Mouse (Mus musculus) brain, embryonic 14.5 days (tissue): ENCODE measurements at regions not wholly inside any gene's neighbourhood (a gene's known extent, or its start where the extent isn't known, plus 50 kb on each side); places are given as distances from the start of the nearest gene placed in this dataset.

Source experiments
- DNase-seq: peaks from one replicate; pipeline ENCODE4 v3.0.0-alpha.2; 2011; ENCODE audit warnings: low read depth
- CTCF ChIP-seq: fragments of 200-500 bp; IDR thresholded peaks from 2 replicates; pipeline ENCODE4 v1.5.1; 2012; ENCODE audit warnings: inconsistent platforms, mild to moderate bottlenecking, moderate library complexity, borderline replicate concordance; ENCODE audit not compliant: insufficient read depth, insufficient read length; ENCODE audit errors: extremely low read depth
- POLR2A ChIP-seq: fragments of 200-500 bp; IDR thresholded peaks from 2 replicates; pipeline ENCODE4 v1.6.1; 2012; ENCODE audit warnings: mild to moderate bottlenecking, inconsistent platforms, borderline replicate concordance; ENCODE audit not compliant: poor library complexity, insufficient read depth, insufficient read length, severe bottlenecking; ENCODE audit errors: extremely low read depth

GRCm38 (mm10) chr11:10689917-10690316 lies 424.1 kb upstream of the Vwc2 start:
- DNase-seq = peak; percentile 34
- TF ChIP-seq CTCF (no peak), POLR2A (no peak)

GRCm38 (mm10) chr11:10724991-10725390 lies 389.0 kb upstream of the Vwc2 start:
- no peak for DNase-seq
- TF ChIP-seq POLR2A (no peak), CTCF (no peak)

- DNase-seq = no peak
- no peak for TF ChIP-seq POLR2A
- no peak for TF ChIP-seq CTCF
Measured at GRCm38 (mm10) chr11:10728818-10729549, 385.0 kb upstream of the Vwc2 start.
